Mouse (Mus musculus) left cerebral cortex, postnatal 36 days (tissue): ENCODE measurements at regions not wholly inside any gene's neighbourhood (a gene's known extent, or its start where the extent isn't known, plus 50 kb on each side); places are given as distances from the start of the nearest gene placed in this dataset.
"Not testable (repeated sequence)": the region's sequence is repeated elsewhere in the genome, so short reads cannot be mapped to it uniquely, and the experiment has no call there.

Source experiments
- DNase-seq, 2 experiments: peaks; one replicate each; pipeline ENCODE4 v3.0.0; 2021 to 2022; ENCODE audit warnings: low spot score in 2 of 2, mixed read lengths in 1 of 2
- intact Hi-C: fragments of 180-260 bp; cut with DNase I; formaldehyde crosslinking; loops from one replicate; pipeline ENCODE4 v1.15.1; 2025

GRCm38 (mm10) chr15:37110462-37110861 is 102.9 kb upstream of the Zfp706 start:
- intact Hi-C loops, result no loop called here
- DNase-seq, result no peak

- intact Hi-C loops, result loop anchor here (5.0 kb wide), 2 partner anchors 95 to 385 kb away; partner anchors contain the start of gene Zfp706
- DNase-seq, result no peak
These were observed 94.5 kb upstream of the Zfp706 start for GRCm38 (mm10) chr15:37102035-37102555.

GRCm38 (mm10) chr15:37101419-37101818 is 93.8 kb upstream of the Zfp706 start:
- intact Hi-C loops, result loop anchor here (5.0 kb wide), 2 partner anchors 94 to 384 kb away; partner anchors contain the start of gene Zfp706
- DNase-seq, result no peak

- DNase-seq, result no peak
- intact Hi-C loops, result loop anchor here (5.0 kb wide), 2 partner anchors 94 to 384 kb away; partner anchors contain the start of gene Zfp706
These were observed 93.3 kb upstream of the Zfp706 start for GRCm38 (mm10) chr15:37100767-37101288.

GRCm38 (mm10) chr15:37099927-37100766 is 92.6 kb upstream of the Zfp706 start:
- intact Hi-C loops, result loop anchor here (5.0 kb wide), 2 partner anchors 93 to 383 kb away; partner anchors contain the start of gene Zfp706

GRCm38 (mm10) chr15:37099176-37099575 is 91.6 kb upstream of the Zfp706 start:
- intact Hi-C loops, result no loop called here

More at GRCm38 (mm10) chr15:37099927-37100766, 92.6 kb upstream of the Zfp706 start:
- peak; percentile 49 to 56 for DNase-seq

GRCm38 (mm10) chr15:37097426-37097825 is 89.9 kb upstream of the Zfp706 start:
- intact Hi-C loops, result no loop called here
- DNase-seq, result no peak

More at GRCm38 (mm10) chr15:37099176-37099575, 91.6 kb upstream of the Zfp706 start:
- no peak for DNase-seq

GRCm38 (mm10) chr15:37091171-37091570 is 83.6 kb upstream of the Zfp706 start:
- intact Hi-C loops, result not testable (repeated sequence)

GRCm38 (mm10) chr15:37083726-37084125 is 76.2 kb upstream of the Zfp706 start:
- DNase-seq, result no peak
- intact Hi-C loops, result no loop called here

More at GRCm38 (mm10) chr15:37091171-37091570, 83.6 kb upstream of the Zfp706 start:
- DNase-seq, result not testable (repeated sequence)

- intact Hi-C loops, result loop anchor here (1.0 kb wide), 1 partner anchor 10 kb away; no protein-coding TSS in a partner anchor
- no peak for DNase-seq
These were observed 74.3 kb upstream of the Zfp706 start for GRCm38 (mm10) chr15:37081836-37082235.

- intact Hi-C loops, result loop anchor here (1.0 kb wide), 1 partner anchor 9 kb away; no protein-coding TSS in a partner anchor
These were observed 73.4 kb upstream of the Zfp706 start for GRCm38 (mm10) chr15:37080931-37081330.

GRCm38 (mm10) chr15:37080395-37080794 is 72.8 kb upstream of the Zfp706 start:
- intact Hi-C loops, result no loop called here
- DNase-seq, result no peak

More at GRCm38 (mm10) chr15:37080931-37081330, 73.4 kb upstream of the Zfp706 start:
- no peak for DNase-seq

GRCm38 (mm10) chr15:37074207-37074606 is 66.6 kb upstream of the Zfp706 start:
- intact Hi-C loops, DNase-seq: not testable (repeated sequence)

GRCm38 (mm10) chr15:37072202-37072862 is 64.8 kb upstream of the Zfp706 start:
- intact Hi-C loops, result loop anchor here (1.0 kb wide), 1 partner anchor 9 kb away; no protein-coding TSS in a partner anchor
- no peak for DNase-seq

GRCm38 (mm10) chr15:37070188-37070587 is 62.6 kb upstream of the Zfp706 start:
- intact Hi-C loops, result no loop called here
- no peak for DNase-seq

- no peak for DNase-seq
- intact Hi-C loops, result no loop called here
These were observed 59.8 kb upstream of the Zfp706 start for GRCm38 (mm10) chr15:37067326-37067725.

- DNase-seq, result no peak
- intact Hi-C loops, result no loop called here
These were observed 58.5 kb upstream of the Zfp706 start for GRCm38 (mm10) chr15:37065926-37066550.

- intact Hi-C loops, result no loop called here
- DNase-seq, result no peak
These were observed 57.8 kb upstream of the Zfp706 start for GRCm38 (mm10) chr15:37065408-37065807.

- intact Hi-C loops, result no loop called here
- DNase-seq, result no peak
These were observed 56.3 kb upstream of the Zfp706 start for GRCm38 (mm10) chr15:37063781-37064383.
